Mouse (Mus musculus) olfactory bulb, adult 2 months (tissue): Measurements from ENCODE around the gene Adamts17. TPM values are rescaled to one million over a fixed set of nuclear protein-coding genes. Genes with fewer than 3 reads are reported as not detected.

Experiments
- H3K27ac ChIP-seq: fragments of 200-500 bp; 2 replicates; pipeline ENCODE4 v1.5.1; 2012; ENCODE audit warnings: low read depth, low read length; ENCODE audit not compliant: insufficient read depth
- H3K4me1 ChIP-seq: fragments of 200-500 bp; 2 replicates; pipeline ENCODE4 v1.6.1; 2012; ENCODE audit warnings: low read length; ENCODE audit not compliant: control insufficient read depth, insufficient read depth
- H3K4me3 ChIP-seq: fragments of 200-500 bp; 2 replicates; pipeline ENCODE4 v1.5.1; 2012; ENCODE audit warnings: mild to moderate bottlenecking, low read depth, low read length, moderate library complexity; ENCODE audit not compliant: insufficient read depth
- CTCF ChIP-seq: fragments of 200-500 bp; IDR thresholded peaks from 2 replicates; pipeline ENCODE4 v1.5.1; 2012; ENCODE audit warnings: low read depth, mild to moderate bottlenecking, low read length, moderate library complexity; ENCODE audit not compliant: insufficient read depth
- POLR2A ChIP-seq: fragments of 200-500 bp; IDR thresholded peaks from 2 replicates; pipeline ENCODE4 v1.6.1; 2012; ENCODE audit warnings: mild to moderate bottlenecking, low read depth, low read length, moderate library complexity; ENCODE audit not compliant: insufficient read depth
- WGBS: fragments of 180-500 bp; shearing (Covaris S2); methylation state at CpG from one replicate; pipeline ENCODE4 v1.1.7; 2018; 5-methylcytosine and 5-hydroxymethylcytosine counted together
- polyA plus RNA-seq: library from polyadenylated mRNA; stranded (reverse); fragments of >200 nt; gene quantifications from 2 replicates; pipeline ENCODE4 v1.2.4, GENCODE M21; 2012; ENCODE audit warnings: low replicate concordance; ENCODE audit not compliant: missing spikeins, insufficient read depth, insufficient read length

The Adamts17 gene
- polyA plus RNA-seq, 1 experiment: not detected

DNA sequence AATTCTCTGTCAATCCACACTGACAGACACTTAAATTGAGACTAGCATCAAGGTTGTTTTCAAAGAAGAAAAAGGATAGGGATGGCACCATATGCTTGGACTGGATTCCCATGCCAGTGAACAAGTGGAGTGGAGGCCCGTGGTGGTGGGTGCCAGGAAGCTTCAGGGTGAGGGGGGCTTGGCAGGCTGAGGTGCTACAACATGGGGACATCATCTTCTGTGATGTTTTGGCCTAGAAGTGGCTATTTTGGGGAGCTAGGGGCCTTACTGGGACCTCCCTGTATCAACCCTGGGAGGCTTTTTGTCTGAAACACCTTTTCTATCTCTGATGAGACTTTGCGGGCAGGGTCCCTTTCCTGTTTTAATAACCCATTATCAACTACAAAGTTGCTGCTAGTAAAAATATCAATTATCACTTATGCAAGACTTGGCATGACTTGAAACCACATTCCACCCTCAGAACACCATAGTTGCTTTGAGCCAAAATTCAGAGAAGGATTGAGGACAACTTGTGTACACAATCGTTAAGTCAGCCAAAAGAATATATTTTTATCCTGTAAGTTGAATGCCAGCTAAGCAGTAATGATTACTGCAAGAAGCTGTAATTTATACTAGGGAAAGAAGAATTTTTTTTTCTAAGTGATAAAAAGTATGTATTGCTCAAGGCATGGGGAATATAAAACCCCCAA lies 150.0 kb downstream of the Adamts17 start:
- TF ChIP-seq CTCF (no peak), POLR2A (no peak)
- H3K4me3 ChIP-seq: no peak overlapping the region
- no peaks in the 10 kb centered on the region for H3K4me1 ChIP-seq
- H3K27ac ChIP-seq: no peak overlapping the region
- WGBS: 50% methylated on average over 3 of the region's 3 CpGs

DNA sequence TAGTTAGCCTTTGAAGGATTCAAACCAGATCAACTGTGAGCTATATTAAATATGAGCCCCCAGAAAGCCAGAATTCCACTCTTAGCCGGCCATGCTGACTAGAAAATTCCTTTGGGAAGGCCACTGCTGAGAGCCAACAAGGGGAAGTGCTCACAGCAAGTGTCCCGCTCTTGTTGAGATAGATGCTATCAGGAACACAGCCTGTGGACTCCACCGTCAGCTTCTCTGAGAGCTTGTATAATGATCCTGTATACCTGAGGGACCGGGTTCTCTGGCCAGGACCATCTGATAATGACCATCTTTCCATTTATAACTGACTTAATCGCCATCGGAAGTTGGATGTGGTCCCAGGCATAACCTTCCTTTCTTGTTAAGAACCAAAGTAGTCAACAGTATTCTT lies 159.3 kb downstream of the Adamts17 start:
- Histone ChIP-seq H3K27ac (no peak overlapping the region), H3K4me3 (no peak overlapping the region), H3K4me1 (no peaks in the 10 kb centered on the region)
- no peak for TF ChIP-seq CTCF
- no peak for TF ChIP-seq POLR2A
- 90% methylated on average over 6 of the region's 6 CpGs for WGBS

DNA sequence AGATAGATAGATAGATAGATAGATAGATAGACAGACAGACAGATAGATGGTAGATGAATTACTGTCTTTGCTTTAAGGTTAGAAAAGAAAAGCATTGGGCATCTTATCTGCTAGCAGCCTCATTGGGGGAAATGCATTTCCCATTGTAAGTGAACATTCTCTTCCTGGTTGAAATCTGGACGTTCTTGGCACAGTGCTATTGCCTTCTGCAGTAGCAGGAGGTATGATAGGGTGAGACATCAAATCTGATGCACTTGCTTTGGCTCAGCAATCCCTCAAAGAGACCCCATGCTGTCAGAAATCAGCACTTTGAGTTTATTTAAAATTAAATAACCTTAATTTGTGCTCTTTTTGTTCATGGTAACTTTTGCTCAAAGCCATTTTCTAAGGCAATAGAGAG lies 164.1 kb downstream of the Adamts17 start:
- Histone ChIP-seq H3K4me3 (no peak overlapping the region), H3K27ac (no peak overlapping the region), H3K4me1 (no peaks in the 10 kb centered on the region)
- TF ChIP-seq POLR2A: no peak
- TF ChIP-seq CTCF: no peak
- 71% methylated on average over 1 of the region's 1 CpGs for WGBS

DNA sequence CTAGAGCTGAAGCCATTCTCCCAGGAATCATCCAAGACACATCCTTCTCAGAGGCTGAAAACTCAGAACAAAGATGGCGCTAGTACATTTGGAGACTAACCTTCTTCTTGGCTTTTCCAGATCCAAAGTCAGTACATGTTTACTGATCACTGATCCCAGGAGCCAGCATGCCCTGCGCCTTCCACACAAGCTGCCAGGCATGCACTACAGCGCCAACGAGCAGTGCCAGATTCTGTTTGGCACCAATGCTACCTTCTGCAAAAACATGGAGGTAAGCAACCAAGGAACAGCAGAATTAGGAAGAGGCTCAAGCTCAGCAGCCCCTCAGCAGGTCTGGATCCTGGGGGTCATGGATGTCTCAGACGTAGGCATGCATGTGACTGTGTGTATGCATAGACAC lies 164.7 kb downstream of the Adamts17 start:
- WGBS: 94% methylated on average over 5 of the region's 5 CpGs
- Histone ChIP-seq H3K4me3 (no peak overlapping the region), H3K27ac (no peak overlapping the region), H3K4me1 (no peaks in the 10 kb centered on the region)
- no peak for TF ChIP-seq CTCF
- TF ChIP-seq POLR2A: no peak

DNA sequence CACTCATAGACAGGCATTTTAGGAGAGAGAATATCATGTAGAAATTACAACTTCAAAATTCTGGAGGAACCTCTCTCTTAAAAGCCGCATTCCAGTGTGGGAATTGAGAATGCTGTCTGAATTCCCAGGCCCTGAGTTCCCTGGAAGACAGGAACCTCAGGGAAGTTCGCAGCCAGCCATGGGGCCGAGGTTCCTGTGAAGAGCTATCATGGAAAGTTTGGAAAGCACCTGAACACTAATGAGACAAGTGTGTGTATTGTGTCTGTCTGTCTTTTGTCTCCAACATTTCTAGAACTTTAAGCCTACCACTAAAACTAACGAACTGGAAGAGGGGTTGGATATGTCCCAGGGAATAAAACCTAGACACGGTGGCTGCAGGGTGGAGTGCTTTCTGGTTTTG lies 170.3 kb downstream of the Adamts17 start:
- WGBS: 78% methylated on average over 5 of the region's 5 CpGs
- TF ChIP-seq CTCF: no peak
- TF ChIP-seq POLR2A: no peak
- Histone ChIP-seq H3K4me1 (no peaks in the 10 kb centered on the region), H3K4me3 (no peak overlapping the region), H3K27ac (no peak overlapping the region)

DNA sequence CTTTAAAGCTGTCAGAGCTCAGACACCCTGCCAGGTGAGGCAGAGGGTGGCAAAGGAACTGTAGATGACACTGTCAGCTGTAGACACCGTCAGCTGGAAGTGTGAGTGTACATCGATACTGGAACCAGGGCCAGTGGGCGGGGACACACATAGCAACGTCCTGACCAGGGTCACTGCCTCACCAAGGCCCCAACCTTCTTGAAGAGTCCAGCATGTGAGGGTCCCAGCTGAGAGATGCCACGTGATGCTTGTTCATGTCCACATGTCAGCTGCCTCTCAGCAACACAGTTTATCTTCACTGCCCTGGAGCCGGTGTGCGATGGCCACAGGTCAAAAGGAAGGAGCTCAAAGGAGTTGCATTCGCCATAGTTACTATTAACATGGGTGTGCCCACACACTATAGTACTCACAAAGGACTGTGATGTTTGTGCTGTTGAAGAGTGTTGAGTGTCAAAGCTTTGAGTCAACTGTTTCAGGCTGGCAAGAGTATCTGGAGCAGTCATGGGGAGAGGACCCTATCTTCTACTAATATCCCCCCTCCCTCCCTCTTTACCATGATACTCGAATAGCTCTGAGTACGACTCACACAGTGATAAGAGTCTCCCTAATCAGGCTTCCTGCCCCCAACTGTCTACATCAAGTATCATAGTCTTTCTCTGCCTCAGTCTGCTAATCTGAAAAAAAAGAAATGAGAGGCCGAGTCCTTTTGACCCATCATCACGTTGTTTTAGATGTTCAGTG lies 172.6 kb downstream of the Adamts17 start:
- TF ChIP-seq POLR2A: no peak
- no peak for TF ChIP-seq CTCF
- Histone ChIP-seq H3K4me3 (no peak overlapping the region), H3K27ac (no peak overlapping the region), H3K4me1 (no peaks in the 10 kb centered on the region)
- WGBS: 88% methylated on average over 12 of the region's 12 CpGs

DNA sequence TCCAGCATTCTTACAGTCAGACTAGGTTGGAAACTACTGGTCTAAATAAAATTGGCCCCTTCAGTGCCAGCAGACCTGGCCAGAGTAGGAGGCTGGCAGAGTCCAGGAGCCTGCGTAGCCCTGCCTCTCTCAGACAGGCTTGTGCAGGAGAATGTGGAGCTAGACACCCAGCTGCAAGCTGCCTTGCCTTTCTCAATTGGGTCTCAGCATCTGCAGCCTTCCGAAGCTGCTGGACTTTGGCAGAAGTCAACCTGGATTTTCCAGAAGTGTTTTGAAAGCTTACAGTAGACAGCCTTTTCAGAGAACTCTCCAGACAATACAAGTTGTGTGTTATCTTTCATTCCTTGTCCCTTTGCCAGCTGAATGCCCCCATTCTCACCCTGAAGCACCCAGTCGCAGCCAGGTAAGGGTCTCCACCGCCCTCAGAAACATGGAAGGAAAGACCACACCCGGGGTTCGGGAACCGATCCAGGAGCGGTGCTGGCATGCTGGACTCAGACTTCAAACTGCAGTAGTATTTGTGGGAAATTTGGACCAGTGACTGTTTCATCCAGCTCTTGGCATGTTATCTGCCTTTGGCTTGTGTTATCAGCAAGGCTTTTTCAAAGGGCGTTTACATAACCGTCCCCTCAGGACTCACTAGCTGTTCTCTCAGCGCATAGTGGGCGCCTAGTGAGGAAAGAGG lies 173.8 kb downstream of the Adamts17 start:
- Histone ChIP-seq H3K27ac (no peak overlapping the region), H3K4me1 (no peaks in the 10 kb centered on the region), H3K4me3 (no peak overlapping the region)
- WGBS: 76% methylated on average over 12 of the region's 12 CpGs
- TF ChIP-seq POLR2A: no peak
- no peak for TF ChIP-seq CTCF

DNA sequence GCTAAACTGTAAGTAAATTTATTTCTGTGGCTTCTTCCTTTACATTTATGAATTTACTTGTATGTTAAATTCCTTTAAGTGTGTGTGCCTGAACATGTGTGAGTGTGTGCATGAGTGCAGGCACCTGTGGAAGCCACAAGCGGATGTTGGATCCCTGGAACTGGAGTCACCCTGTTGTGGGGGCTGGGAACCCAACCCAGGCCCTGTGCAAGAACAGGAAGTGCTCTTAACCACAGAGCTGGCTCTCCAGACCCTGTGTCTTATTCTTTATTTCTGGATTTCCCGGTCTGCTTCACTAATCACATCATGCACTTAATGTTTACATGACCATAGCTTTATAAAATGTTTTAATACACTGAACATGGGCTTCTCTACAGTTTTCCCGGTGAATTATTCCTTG lies 180.4 kb downstream of the Adamts17 start:
- no peak overlapping the region for H3K27ac ChIP-seq
- no peak overlapping the region for H3K4me3 ChIP-seq
- WGBS: 85% methylated on average over 3 of the region's 3 CpGs
- no peaks in the 10 kb centered on the region for H3K4me1 ChIP-seq
- no peak for TF ChIP-seq CTCF
- TF ChIP-seq POLR2A: no peak
